Mouse (Mus musculus) heart, adult 2 months (tissue): ENCODE results near the gene Cenpk. TPM values are rescaled to one million over a fixed set of nuclear protein-coding genes. Genes with fewer than 3 reads are reported as not detected.

Experiments used
- DNase-seq, 2 experiments: peaks; one replicate each; pipeline ENCODE4 v3.0.0; 2021
- H3K27ac ChIP-seq: fragments of 200-600 bp; 2 replicates; pipeline ENCODE4 v1.8.1; 2022
- H3K27me3 ChIP-seq: fragments of 200-500 bp; 2 replicates; pipeline ENCODE4 v1.6.1; 2012; ENCODE audit warnings: mild to moderate bottlenecking, low read length, inconsistent platforms, mixed read lengths; ENCODE audit not compliant: control insufficient read depth, insufficient read depth
- H3K36me3 ChIP-seq: fragments of 200-500 bp; 2 replicates; pipeline ENCODE4 v1.6.1; 2012; ENCODE audit warnings: low read length, inconsistent platforms; ENCODE audit not compliant: control insufficient read depth, insufficient read depth
- H3K4me1 ChIP-seq: fragments of 200-500 bp; 2 replicates; pipeline ENCODE4 v1.6.1; 2011; ENCODE audit warnings: low read length; ENCODE audit not compliant: control insufficient read depth, insufficient read depth
- H3K4me3 ChIP-seq: fragments of 200-600 bp; 2 replicates; pipeline ENCODE4 v1.8.1; 2022
- H3K79me2 ChIP-seq: fragments of 200-500 bp; replicated peaks from 2 replicates; pipeline ENCODE4 v1.6.1; 2012; ENCODE audit warnings: mild to moderate bottlenecking, inconsistent platforms, low read length, moderate library complexity, mixed read lengths; ENCODE audit not compliant: control insufficient read depth, insufficient read depth
- H3K9ac ChIP-seq: fragments of 200-500 bp; 2 replicates; pipeline ENCODE4 v1.6.1; 2012; ENCODE audit warnings: low read depth, mild to moderate bottlenecking, control low read depth, inconsistent platforms, low read length, mixed read lengths
- CTCF ChIP-seq: fragments of 200-600 bp; IDR thresholded peaks from 2 replicates; pipeline ENCODE4 v1.8.1; 2022; ENCODE audit warnings: antibody characterized with exemption, mild to moderate bottlenecking, moderate library complexity
- EP300 ChIP-seq: fragments of 200-500 bp; IDR thresholded peaks from 2 replicates; pipeline ENCODE4 v1.6.1; 2011; ENCODE audit warnings: low read depth, low read length, control low read depth; ENCODE audit not compliant: insufficient read depth
- POLR2A ChIP-seq: fragments of 200-500 bp; IDR thresholded peaks from 2 replicates; pipeline ENCODE4 v1.6.1; 2011; ENCODE audit warnings: mild to moderate bottlenecking, low read depth, low read length, control low read depth; ENCODE audit not compliant: insufficient read depth
- WGBS: fragments of 180-500 bp; shearing (Covaris S2); methylation state at CpG from one replicate; pipeline ENCODE4 v1.1.7; 2018; 5-methylcytosine and 5-hydroxymethylcytosine counted together
- intact Hi-C: fragments of 180-260 bp; cut with DNase I; formaldehyde crosslinking; loops from one replicate; pipeline ENCODE4 v1.15.1; 2025
- polyA plus RNA-seq: library from polyadenylated mRNA; depleted of rRNA; stranded (reverse); fragments of >200 nt; gene quantifications from 2 replicates; pipeline ENCODE4 v1.2.3, GENCODE M21; 2012
- total RNA-seq, 2 experiments: library from RNA; stranded (reverse); gene quantifications; 2 replicates each; pipeline ENCODE4 v1.2.3; 2021

Gene Cenpk
- total and polyA plus RNA-seq, 3 experiments = 0.29 to 0.32 TPM; not detected in 1

DNA sequence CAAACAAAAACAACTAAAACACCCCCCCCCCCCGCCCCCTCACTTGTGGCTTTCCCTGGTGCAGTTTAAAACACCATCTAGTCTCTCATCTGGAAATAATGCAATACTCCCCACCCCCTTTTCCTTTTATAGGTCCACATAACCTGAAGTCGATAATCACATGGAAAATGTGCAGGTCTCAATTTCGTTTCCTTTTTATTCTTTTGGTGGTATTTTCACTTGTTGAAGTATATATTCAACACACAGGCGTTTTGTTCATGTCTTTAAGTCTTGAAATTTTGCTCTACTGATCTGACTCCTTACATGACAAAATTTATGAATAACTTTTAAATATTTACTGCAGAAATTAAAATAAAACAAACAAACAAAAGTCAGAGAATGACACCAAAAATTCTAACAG is 57.9 kb downstream of the Cenpk start:
- WGBS = 0% methylated on average over 4 of the region's 4 CpGs
- no peaks in the 10 kb centered on the region for H3K27me3 ChIP-seq
- peak overlapping the region; percentile 67 for H3K4me3 ChIP-seq
- no peak overlapping the region for H3K9ac ChIP-seq
- no peak for DNase-seq
- peak overlapping the region; percentile 90 for H3K27ac ChIP-seq
- no peaks in the 10 kb centered on the region for H3K4me1 ChIP-seq
- intact Hi-C loops = loop anchor here (5.0 kb wide), 1 partner anchor 109 kb away; the partner anchor contains the start of genes Trappc13 and Trim23
- no peak for TF ChIP-seq EP300
- TF ChIP-seq POLR2A = no peak
- no peak for TF ChIP-seq CTCF
- no peaks in the 10 kb centered on the region for H3K79me2 ChIP-seq
- peaks cover 5% of the 10 kb centered on the region for H3K36me3 ChIP-seq

GRCm38 (mm10) chr13:104286897-104287309 is 58.5 kb downstream of the Cenpk start:
- Histone ChIP-seq H3K27me3 (no peaks in the 10 kb centered on the region), H3K4me3 (peak overlapping the region; percentile 67), H3K36me3 (peaks cover 5% of the 10 kb centered on the region), H3K79me2 (no peaks in the 10 kb centered on the region), H3K9ac (peak overlapping the region; percentile 46), H3K27ac (peak overlapping the region; percentile 90), H3K4me1 (no peaks in the 10 kb centered on the region)
- intact Hi-C loops = loop anchor here (5.0 kb wide), 1 partner anchor 110 kb away; the partner anchor contains the start of genes Trappc13 and Trim23
- WGBS = 0% methylated on average over 10 of the region's 10 CpGs
- TF ChIP-seq EP300 (peak; percentile 95), CTCF (no peak), POLR2A (peak; percentile 93)
- peak; percentile 89 to 95 for DNase-seq

DNA sequence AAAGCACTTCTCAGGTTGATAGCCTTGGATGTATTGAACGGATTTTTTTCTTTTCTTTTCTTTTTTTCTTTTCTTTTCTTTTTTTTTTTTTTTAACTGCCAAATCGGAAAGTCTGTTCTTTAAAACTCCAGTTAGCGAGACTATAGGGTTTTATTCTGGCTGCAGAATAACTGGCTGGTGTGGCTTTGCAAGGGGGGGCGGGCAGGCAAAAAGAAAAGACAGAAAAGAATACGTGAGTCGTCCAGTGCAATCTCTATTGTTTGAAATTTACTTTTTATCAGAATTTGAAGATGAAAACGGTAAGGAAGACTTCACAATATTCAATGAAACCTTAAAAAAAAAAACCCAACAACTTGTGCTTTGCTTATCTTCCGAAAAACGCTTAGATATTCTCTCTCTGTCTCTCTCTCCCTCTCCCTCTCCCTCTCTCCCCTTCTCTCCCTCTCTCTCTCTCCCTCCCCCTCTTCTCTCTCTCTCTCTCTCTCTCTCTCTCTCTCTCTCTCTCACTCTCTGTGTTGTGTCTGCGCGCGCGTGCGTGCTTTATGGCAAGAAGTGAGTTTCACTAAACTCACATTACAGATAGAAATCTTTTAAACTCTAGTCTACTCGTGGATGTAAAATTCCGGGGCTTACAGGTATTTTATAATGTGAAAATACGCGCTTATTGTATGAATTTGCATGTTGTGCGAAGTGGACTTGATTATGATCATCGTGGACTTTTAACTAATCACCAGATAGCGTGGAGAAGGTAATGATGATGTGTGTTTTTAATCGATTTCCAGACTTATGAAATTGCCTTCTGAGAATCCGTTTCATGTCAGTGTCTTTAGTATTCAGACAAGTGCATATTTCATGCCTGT is 59.2 kb downstream of the Cenpk start, which contains the start of gene Adamts6:
Gene Adamts6, plus strand, starts transcription at position 470 of the 860 bp plus-strand sequence.
- H3K9ac ChIP-seq = peak within 1 kb of the TSS; percentile 65
- peak within 1 kb of the TSS; percentile 67 for H3K4me3 ChIP-seq
- intact Hi-C loops = loop anchor here (5.0 kb wide), 1 partner anchor 110 kb away; the partner anchor contains the start of genes Trappc13 and Trim23
- H3K27me3 ChIP-seq = no peaks in the 10 kb centered on the region
- WGBS = under 1% methylated on average over 23 of the region's 23 CpGs
- H3K36me3 ChIP-seq = peaks cover 5% of the 10 kb centered on the region
- no peaks in the 10 kb centered on the region for H3K4me1 ChIP-seq
- H3K27ac ChIP-seq = peak within 1 kb of the TSS; percentile 90
- peak in 1 of 2 experiments; percentile 17 for DNase-seq
- no peaks in the 10 kb centered on the region for H3K79me2 ChIP-seq
- TF ChIP-seq POLR2A = no peak
- TF ChIP-seq CTCF = no peak
- TF ChIP-seq EP300 = no peak

DNA sequence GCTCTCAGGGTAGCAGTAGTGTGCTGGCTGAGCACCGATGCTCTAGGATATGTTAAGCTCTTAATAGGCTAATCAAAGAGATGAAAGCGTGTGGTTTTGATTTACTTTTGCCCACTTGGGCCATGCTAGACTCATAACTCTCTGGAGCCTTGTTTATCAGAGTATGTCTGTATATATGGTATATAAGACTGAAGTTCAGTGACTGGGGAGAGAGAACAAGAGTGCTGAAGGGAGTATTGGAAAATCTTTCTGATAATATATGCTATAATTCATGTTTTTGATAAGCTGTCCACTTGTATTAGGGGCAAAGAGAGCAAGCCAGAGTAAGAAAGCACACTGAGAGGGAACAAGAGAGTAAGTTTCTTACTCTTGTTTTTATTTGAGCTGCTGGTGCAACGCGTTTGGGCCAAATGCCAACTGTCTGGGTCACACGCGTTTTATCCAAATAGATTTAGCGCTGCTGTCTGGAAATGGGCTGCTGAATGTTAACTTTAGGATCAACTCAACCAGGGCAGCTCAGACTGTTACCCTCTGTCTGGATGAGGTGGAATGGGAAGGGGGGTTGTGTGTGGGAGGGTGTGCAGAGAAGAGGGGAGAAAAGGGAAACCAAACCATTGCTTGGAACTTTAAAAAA is 59.9 kb downstream of the Cenpk start:
- no peaks in the 10 kb centered on the region for H3K4me1 ChIP-seq
- WGBS = 0% methylated on average over 7 of the region's 7 CpGs
- peaks cover 5% of the 10 kb centered on the region for H3K36me3 ChIP-seq
- H3K4me3 ChIP-seq = peak overlapping the region; percentile 67
- H3K9ac ChIP-seq = peak overlapping the region; percentile 65
- H3K79me2 ChIP-seq = no peaks in the 10 kb centered on the region
- H3K27me3 ChIP-seq = no peaks in the 10 kb centered on the region
- TF ChIP-seq POLR2A (no peak), EP300 (0 out of 2 replicates have a peak, but pooled peaks have one; percentile 24)
- peak; percentile 74 to 78 for DNase-seq
- intact Hi-C loops = loop anchor here (5.0 kb wide), 1 partner anchor 111 kb away; the partner anchor contains the start of genes Trappc13 and Trim23
- peak overlapping the region; percentile 90 for H3K27ac ChIP-seq

DNA sequence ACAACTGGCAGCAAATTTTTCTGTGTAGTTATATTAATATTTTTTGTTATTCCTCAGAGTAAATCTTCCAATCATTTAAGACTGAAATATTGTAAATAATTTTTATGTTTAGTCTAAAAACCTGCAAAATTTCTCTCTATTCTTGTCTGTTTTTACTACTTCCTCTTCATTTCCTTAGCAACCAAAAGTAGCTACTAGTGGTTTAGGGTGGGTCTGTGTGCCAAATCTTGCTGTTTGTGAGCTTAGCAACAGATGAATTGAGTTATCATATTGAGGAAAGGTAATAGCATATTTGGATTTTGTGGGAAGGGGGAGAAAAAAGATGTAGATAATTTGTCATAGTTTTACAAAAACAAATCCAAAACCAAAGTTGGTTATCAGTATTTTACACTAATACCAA is 60.8 kb downstream of the Cenpk start:
- TF ChIP-seq POLR2A = no peak
- no peak for TF ChIP-seq EP300
- TF ChIP-seq CTCF = no peak

More for the DNA sequence above, 60.8 kb downstream of the Cenpk start:
- H3K4me3 ChIP-seq = peak overlapping the region; percentile 13; the same call in 1 of the 2 replicates
- no peaks in the 10 kb centered on the region; the same call in 1 of the 2 replicates for H3K4me1 ChIP-seq
- intact Hi-C loops = loop anchor here (5.0 kb wide), 1 partner anchor 112 kb away; the partner anchor contains the start of genes Trappc13 and Trim23
- H3K36me3 ChIP-seq = peaks cover 5% of the 10 kb centered on the region
- DNase-seq = no peak
- H3K9ac ChIP-seq = no peak overlapping the region
- H3K27ac ChIP-seq = peak overlapping the region; percentile 90; the same call in 1 of the 2 replicates
- no peaks in the 10 kb centered on the region for H3K27me3 ChIP-seq
- H3K79me2 ChIP-seq = no peaks in the 10 kb centered on the region
